Mouse (Mus musculus) urinary bladder, postnatal 10 days (tissue): ENCODE data around the gene Olfr913.

Experiments
- DNase-seq: peaks from one replicate; pipeline ENCODE4 v3.0.0; 2022; ENCODE audit warnings: low spot score

Olfr913 gene

DNA sequence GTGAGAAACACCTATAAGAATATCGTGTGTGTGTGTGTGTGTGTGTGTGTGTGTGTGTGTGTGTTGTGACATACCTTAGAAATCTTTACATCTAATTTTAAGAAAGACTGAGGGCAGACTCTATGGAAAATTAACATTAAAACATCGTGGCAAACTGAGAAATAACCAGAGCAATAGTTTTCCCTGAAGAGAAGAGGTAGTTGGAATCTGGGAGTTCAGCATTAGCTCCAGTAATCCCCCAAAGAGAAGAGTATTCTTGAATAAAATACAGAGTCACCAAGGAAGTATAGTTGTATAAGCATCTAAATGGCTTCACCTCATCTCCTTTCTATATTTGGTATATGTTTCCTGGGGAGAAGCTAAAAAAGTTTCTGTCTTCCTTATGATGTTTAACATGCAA, at the start of gene Olfr913:
Olfr913 (plus strand) TSS at position 301 of the 400 bp plus-strand sequence.
- no peak for DNase-seq

DNA sequence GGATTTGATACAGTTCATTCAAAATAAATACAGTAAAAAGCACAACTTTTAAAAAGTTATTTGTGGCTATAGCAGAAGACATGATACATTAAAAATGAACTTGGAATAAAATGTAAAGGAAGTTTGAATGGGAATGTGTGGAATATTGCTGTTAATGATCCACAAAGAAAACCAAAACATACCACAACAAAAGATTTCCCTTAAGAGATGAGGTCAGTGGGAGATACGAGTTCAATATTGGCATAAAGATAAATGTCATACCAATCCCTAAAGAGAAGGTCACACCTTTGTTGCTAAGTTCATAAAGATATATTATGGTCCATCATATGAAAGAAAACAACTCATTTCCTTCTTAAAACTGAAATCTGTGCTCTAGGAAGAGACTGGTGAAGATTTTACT, 12.7 kb upstream of the Olfr913 start, which contains the start of gene Olfr912:
Olfr912 (plus strand) TSS at position 301 of the 400 bp plus-strand sequence.
- DNase-seq: no peak

DNA sequence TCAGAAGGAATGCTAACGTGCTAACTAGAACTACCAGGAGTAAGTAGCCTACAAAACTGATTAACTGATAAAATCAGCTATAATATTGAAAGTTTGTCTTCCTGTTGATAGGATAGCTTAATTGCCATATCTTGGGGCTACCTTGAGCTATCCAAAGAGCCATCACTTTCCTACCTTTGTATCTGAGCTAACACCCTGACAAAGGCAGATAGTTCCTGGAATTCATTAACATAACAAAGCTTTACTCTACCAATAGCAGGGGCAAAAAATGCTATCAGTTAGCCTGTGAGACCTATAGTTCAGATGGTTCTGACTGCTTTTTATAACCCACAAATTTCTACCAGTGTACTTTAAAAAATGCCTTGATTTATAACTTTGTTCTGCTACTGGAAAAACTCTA, 1.5 kb upstream of the Olfr913 start:
- DNase-seq: no peak

DNA sequence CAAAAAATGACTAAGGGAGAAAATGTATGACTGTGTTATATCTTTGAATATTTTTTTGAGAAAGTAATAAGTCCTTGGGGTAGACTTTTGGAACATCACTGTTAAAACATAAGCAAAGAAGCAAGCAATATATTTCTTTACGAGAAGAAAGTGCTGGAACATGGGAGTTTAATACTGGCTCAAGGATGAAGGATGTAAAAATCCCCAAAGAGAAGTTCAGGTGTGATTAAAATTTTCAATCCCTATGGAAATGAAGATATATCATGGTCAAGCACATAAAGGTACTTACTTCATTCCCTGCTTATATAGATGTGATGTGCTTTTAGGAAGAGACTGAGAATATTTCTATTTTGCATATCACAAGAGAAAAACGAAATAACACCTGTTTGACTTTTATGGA, 12.2 kb downstream of the Olfr913 start, which contains the start of gene Olfr914:
Olfr914 (plus strand) TSS at position 301 of the 400 bp plus-strand sequence.
- DNase-seq: no peak

DNA sequence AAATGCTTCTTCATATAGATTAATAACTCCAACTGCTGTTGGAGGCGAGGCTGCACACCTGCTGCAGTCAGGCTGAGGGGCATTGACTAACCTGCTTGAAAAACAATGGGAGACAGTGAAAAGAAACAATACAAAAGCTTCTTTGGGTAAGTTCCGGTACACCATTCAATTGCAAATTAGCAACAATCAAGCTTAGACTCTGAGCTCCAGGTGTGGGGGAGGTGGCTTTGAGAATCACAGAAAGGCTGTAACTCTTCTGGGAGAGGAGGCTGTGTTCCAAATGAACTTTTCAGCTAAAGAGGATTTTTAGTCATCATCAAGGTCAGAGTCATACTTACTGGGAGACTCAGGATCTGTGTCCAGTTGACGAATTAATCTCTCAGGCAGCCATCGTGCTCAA, 39.8 kb downstream of the Olfr913 start:
- DNase-seq: no peak
